Mouse (Mus musculus): Measurements from ENCODE around the gene 6030452D12Rik. TPM values are rescaled to one million over a fixed set of nuclear protein-coding genes. Genes with fewer than 3 reads are reported as not detected.

6030452D12Rik gene
- total RNA-seq (2021) = not detected
- long read RNA-seq, experiment 1 = 0 reads
- long read RNA-seq, experiment 2 = 0 reads

- no peak for DNase-seq
Measured at GRCm38 (mm10) chr8:106500018-106500685, at the start of gene 6030452D12Rik. TSS of gene 6030452D12Rik (plus strand) at chr8:106500522.

- no peak for DNase-seq
Measured at GRCm38 (mm10) chr8:106451301-106452085, 48.8 kb upstream of the 6030452D12Rik start.

- peak; percentile 37 for DNase-seq
Measured at GRCm38 (mm10) chr8:106452701-106453481, 47.4 kb upstream of the 6030452D12Rik start.

GRCm38 (mm10) chr8:106454036-106454435 lies 46.3 kb upstream of the 6030452D12Rik start:
- no peak for DNase-seq

- no peak for DNase-seq
Measured at GRCm38 (mm10) chr8:106462131-106462530, 38.2 kb upstream of the 6030452D12Rik start.

- DNase-seq = no peak
Measured at GRCm38 (mm10) chr8:106463795-106464194, 36.5 kb upstream of the 6030452D12Rik start.

- no peak for DNase-seq
Measured at GRCm38 (mm10) chr8:106469485-106469884, 30.8 kb upstream of the 6030452D12Rik start.

GRCm38 (mm10) chr8:106474001-106474400 lies 26.3 kb upstream of the 6030452D12Rik start:
- DNase-seq = no peak

GRCm38 (mm10) chr8:106504241-106504640 lies 3.9 kb downstream of the 6030452D12Rik start:
- DNase-seq = no peak

- DNase-seq = no peak
Measured at GRCm38 (mm10) chr8:106505328-106505965, 5.1 kb downstream of the 6030452D12Rik start.

- DNase-seq = no peak
Measured at GRCm38 (mm10) chr8:106506106-106506505, 5.8 kb downstream of the 6030452D12Rik start.

GRCm38 (mm10) chr8:106507761-106508331 lies 7.5 kb downstream of the 6030452D12Rik start:
- DNase-seq = peak; percentile 30

GRCm38 (mm10) chr8:106508456-106508855 lies 8.1 kb downstream of the 6030452D12Rik start:
- DNase-seq = no peak

GRCm38 (mm10) chr8:106509079-106509780 lies 8.9 kb downstream of the 6030452D12Rik start:
- no peak for DNase-seq

- DNase-seq = peak; percentile 24
Measured at GRCm38 (mm10) chr8:106510365-106510975, 10.1 kb downstream of the 6030452D12Rik start, which contains the start of gene Cdh3. TSS of gene Cdh3 (plus strand) at chr8:106510891.

GRCm38 (mm10) chr8:106511065-106511501 lies 10.8 kb downstream of the 6030452D12Rik start:
- no peak for DNase-seq

- DNase-seq = no peak
Measured at GRCm38 (mm10) chr8:106511531-106512041, 11.3 kb downstream of the 6030452D12Rik start.

- DNase-seq = no peak
Measured at GRCm38 (mm10) chr8:106512475-106513150, 12.3 kb downstream of the 6030452D12Rik start.

- DNase-seq = no peak
Measured at GRCm38 (mm10) chr8:106515946-106516479, 15.7 kb downstream of the 6030452D12Rik start.

Data from adrenal gland, postnatal 10 days (tissue).